Mouse (Mus musculus) liver, postnatal 0 days (tissue): ENCODE measurements around the gene Slf1.

ENCODE experiments used
- CTCF ChIP-seq: sonication (generic); IDR thresholded peaks from 2 replicates; pipeline ENCODE4 v1.5.1; 2016; ENCODE audit warnings: antibody characterized with exemption, low read depth
- EP300 ChIP-seq: IDR thresholded peaks from 2 replicates; pipeline ENCODE4 v1.6.1; 2016; ENCODE audit warnings: antibody characterized with exemption, low read depth, mild to moderate bottlenecking

- TF ChIP-seq CTCF = no peak
- TF ChIP-seq EP300 = no peak
Measured at GRCm38 (mm10) chr13:77049736-77050135, 85.5 kb downstream of the Slf1 start.
